Mouse (Mus musculus): Measurements from ENCODE around the gene Mob1a. TPM values are rescaled to one million over a fixed set of nuclear protein-coding genes. Genes with fewer than 3 reads are reported as not detected.

Gene Mob1a
- polyA plus RNA-seq, 1 experiment from 2014 or later = 60.9 TPM

DNA sequence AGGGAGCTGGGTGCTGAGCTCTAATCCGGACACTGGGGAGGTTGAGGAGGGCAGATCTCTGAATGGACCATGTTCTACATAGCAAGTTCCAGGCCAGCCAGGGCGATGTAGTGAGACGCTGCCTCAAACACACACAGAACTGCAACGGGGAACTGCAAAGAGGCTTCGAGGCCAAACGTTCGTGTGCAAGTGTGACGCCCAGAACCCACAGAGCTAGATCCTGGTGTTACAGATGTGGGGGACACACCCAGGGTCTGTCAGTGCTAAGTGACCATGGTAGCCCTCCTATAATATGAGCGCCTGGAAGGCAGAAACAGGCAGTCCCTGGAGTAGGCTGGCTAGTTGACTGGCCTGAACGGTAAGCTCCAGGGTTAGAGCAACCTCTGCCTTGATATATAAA, 31.6 kb downstream of the Mob1a start:
- H3K4me3 ChIP-seq (ENCODE audit: low read depth, low read length) = no peak overlapping the region
- DNase-seq (ENCODE audit: low spot score) (no peak), ATAC-seq (ENCODE audit: low FRiP score) (no peak)
- no peak overlapping the region for H3K27ac ChIP-seq (ENCODE audit: low read depth, low read length)
- no peak overlapping the region for H3K9ac ChIP-seq (ENCODE audit: low read depth, low read length)
- WGBS = 92% methylated on average over 10 of the region's 10 CpGs
- H3K4me1 ChIP-seq (replicated peaks; ENCODE audit: control insufficient read depth, insufficient read depth, low read length) = no peaks in the 10 kb centered on the region
- no peaks in the 10 kb centered on the region for H3K9me3 ChIP-seq (ENCODE audit: control insufficient read depth, low read length)
- H3K36me3 ChIP-seq (ENCODE audit: control insufficient read depth, insufficient read depth, low read length) = no peaks in the 10 kb centered on the region
- no peak overlapping the region for H3K4me2 ChIP-seq (replicated peaks; ENCODE audit: low read depth, low read length)
- no peaks in the 10 kb centered on the region for H3K27me3 ChIP-seq (ENCODE audit: control insufficient read depth, insufficient read depth, low read length)

DNA sequence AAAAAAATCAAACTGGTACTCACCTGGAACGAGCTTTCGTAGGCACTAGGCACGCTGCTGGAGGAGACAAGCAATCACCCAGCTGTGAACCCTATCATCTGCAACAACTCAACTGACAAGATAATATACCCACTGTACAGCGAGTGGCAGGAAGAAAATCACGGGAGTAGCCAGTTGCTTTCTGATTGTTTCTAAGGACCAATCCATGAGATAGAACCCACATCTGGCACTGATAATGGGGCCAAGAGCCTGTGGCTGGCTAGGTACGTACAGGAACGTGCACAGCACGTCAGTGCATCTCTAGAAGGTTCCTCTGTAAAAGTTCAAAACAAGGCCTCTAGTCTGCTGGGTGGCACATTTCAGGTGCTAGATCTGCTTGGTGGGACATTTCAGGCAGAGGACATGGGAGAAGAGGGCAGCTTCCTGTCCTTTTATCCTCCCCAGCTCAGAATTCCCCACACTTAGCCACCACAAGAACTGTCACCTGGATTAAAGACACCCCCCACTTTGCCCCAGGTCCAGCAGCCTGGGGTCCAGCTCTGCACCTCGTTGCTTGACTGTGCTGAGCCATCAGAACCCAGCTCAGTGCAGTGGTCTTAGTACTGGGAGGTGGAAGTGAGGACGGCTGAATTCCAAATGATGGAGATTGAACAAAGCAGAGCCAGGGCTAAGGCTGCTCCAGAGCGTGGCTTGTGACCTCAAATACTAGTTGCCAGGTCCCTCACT, 35.9 kb downstream of the Mob1a start:
- WGBS = 90% methylated on average over 11 of the region's 11 CpGs
- H3K9me3 ChIP-seq (ENCODE audit: control insufficient read depth, low read length) = no peaks in the 10 kb centered on the region
- H3K36me3 ChIP-seq (ENCODE audit: control insufficient read depth, insufficient read depth, low read length) = no peaks in the 10 kb centered on the region; the same call in 1 of the 2 replicates
- no peak overlapping the region for H3K9ac ChIP-seq (ENCODE audit: low read depth, low read length)
- H3K4me2 ChIP-seq (replicated peaks; ENCODE audit: low read depth, low read length) = no peak overlapping the region
- H3K27ac ChIP-seq (ENCODE audit: low read depth, low read length) = no peak overlapping the region
- H3K27me3 ChIP-seq (ENCODE audit: control insufficient read depth, insufficient read depth, low read length) = no peaks in the 10 kb centered on the region
- DNase-seq (ENCODE audit: low spot score) (no peak), ATAC-seq (ENCODE audit: low FRiP score) (no peak)
- no peaks in the 10 kb centered on the region for H3K4me1 ChIP-seq (replicated peaks; ENCODE audit: control insufficient read depth, insufficient read depth, low read length)
- H3K4me3 ChIP-seq (ENCODE audit: low read depth, low read length) = no peak overlapping the region

DNA sequence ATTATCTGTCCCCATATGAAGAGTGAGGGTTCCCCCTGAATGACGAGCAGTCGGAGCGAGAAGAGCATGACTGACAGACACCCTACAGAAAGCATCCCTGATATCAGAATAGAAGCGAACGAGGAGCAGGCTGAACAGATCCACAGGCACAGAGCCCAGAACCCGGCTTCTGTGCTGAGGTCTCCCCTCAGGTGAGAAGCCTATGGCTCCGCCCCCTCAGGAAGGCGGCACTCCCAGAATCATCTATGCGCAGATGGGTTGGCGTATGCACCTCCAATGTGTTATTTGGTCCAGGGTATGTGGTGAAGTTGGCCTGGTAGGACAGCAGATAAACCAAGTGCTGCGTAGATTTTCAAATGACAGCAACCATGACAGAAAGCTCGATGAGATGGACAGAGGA, 37.3 kb downstream of the Mob1a start:
- no peak for ATAC-seq (ENCODE audit: low FRiP score)

DNA sequence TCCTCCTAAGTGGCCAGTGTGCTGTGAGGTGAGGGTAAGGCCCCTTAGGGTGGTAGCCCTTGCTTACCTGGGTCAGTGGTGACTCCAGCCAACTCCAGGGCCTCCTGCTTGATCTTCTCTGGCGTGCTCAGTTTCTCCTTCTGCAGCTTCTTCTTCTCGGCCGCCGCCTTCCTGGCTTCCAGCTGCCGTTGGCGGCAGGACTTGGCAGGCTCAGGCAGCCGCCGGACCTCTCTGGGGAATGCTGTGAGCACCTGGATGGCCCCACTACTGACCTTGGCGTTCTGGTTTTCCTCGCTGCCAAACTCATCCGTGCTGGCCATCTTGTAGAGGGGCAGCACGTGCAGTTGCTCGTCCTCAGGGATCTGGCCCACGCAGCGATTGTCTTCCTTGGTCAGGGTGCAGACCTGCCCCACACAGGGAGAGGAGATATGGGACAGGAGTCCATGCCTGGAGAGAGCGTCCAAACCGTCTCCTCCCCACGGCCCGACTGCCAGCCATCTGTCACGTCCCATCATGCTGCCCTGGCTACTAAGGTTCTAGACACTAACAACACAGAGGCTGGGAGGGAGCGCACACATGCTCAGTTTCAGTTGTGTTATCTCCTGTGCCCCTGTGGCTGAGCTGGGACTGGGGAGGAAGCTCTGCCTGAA, 44.6 kb downstream of the Mob1a start:
- no peak overlapping the region for H3K9ac ChIP-seq (ENCODE audit: low read depth, low read length)
- ATAC-seq (ENCODE audit: low FRiP score) = no peak
- no peak overlapping the region for H3K4me3 ChIP-seq (ENCODE audit: low read depth, low read length)
- peaks cover 43% of the 10 kb centered on the region for H3K36me3 ChIP-seq (ENCODE audit: control insufficient read depth, insufficient read depth, low read length)
- no peaks in the 10 kb centered on the region for H3K9me3 ChIP-seq (ENCODE audit: control insufficient read depth, low read length)
- H3K4me1 ChIP-seq (replicated peaks; ENCODE audit: control insufficient read depth, insufficient read depth, low read length) = no peaks in the 10 kb centered on the region
- WGBS = 93% methylated on average over 21 of the region's 21 CpGs
- H3K27me3 ChIP-seq (ENCODE audit: control insufficient read depth, insufficient read depth, low read length) = no peaks in the 10 kb centered on the region
- H3K27ac ChIP-seq (ENCODE audit: low read depth, low read length) = no peak overlapping the region
- DNase-seq (ENCODE audit: low spot score) = no peak
- no peak overlapping the region for H3K4me2 ChIP-seq (replicated peaks; ENCODE audit: low read depth, low read length)

More for the DNA sequence above, 37.3 kb downstream of the Mob1a start:
- H3K9ac ChIP-seq (ENCODE audit: low read depth, low read length) = no peak overlapping the region
- no peak for DNase-seq (ENCODE audit: low spot score)
- H3K9me3 ChIP-seq (ENCODE audit: control insufficient read depth, low read length) = no peaks in the 10 kb centered on the region
- H3K36me3 ChIP-seq (ENCODE audit: control insufficient read depth, insufficient read depth, low read length) = peaks cover 5% of the 10 kb centered on the region; the same call in 1 of the 2 replicates
- no peak overlapping the region for H3K4me3 ChIP-seq (ENCODE audit: low read depth, low read length)
- no peaks in the 10 kb centered on the region for H3K4me1 ChIP-seq (replicated peaks; ENCODE audit: control insufficient read depth, insufficient read depth, low read length)
- no peak overlapping the region for H3K27ac ChIP-seq (ENCODE audit: low read depth, low read length)
- 95% methylated on average over 12 of the region's 12 CpGs for WGBS
- H3K27me3 ChIP-seq (ENCODE audit: control insufficient read depth, insufficient read depth, low read length) = no peaks in the 10 kb centered on the region
- H3K4me2 ChIP-seq (replicated peaks; ENCODE audit: low read depth, low read length) = no peak overlapping the region

DNA sequence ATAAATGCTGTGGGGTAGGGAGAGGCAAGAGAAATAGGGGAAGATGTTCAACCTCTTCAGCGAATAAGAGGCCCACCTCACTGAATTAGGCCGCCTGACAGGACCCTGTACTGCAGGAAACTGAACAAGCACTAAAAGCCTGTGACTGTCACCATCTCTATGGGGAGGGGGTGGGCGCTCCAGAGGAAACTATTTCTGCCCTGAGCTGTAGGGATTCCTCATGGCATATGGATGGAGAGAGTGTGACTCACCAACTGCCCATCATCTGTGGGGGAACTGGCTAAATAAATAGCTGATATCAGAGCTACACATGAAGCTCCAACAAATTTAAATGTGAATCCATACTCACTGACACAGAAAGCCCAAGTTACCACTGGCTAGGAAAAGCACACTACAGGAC, 45.5 kb downstream of the Mob1a start:
- no peak for ATAC-seq (ENCODE audit: low FRiP score)
- H3K27me3 ChIP-seq (ENCODE audit: control insufficient read depth, insufficient read depth, low read length) = no peaks in the 10 kb centered on the region
- H3K36me3 ChIP-seq (ENCODE audit: control insufficient read depth, insufficient read depth, low read length) = peaks cover 45% of the 10 kb centered on the region
- 85% methylated on average over 3 of the region's 3 CpGs for WGBS
- no peaks in the 10 kb centered on the region for H3K4me1 ChIP-seq (replicated peaks; ENCODE audit: control insufficient read depth, insufficient read depth, low read length)
- no peak overlapping the region for H3K9ac ChIP-seq (ENCODE audit: low read depth, low read length)
- H3K27ac ChIP-seq (ENCODE audit: low read depth, low read length) = no peak overlapping the region
- no peak overlapping the region for H3K4me3 ChIP-seq (ENCODE audit: low read depth, low read length)
- no peak for DNase-seq (ENCODE audit: low spot score)
- H3K4me2 ChIP-seq (replicated peaks; ENCODE audit: low read depth, low read length) = no peak overlapping the region
- no peaks in the 10 kb centered on the region for H3K9me3 ChIP-seq (ENCODE audit: control insufficient read depth, low read length)

DNA sequence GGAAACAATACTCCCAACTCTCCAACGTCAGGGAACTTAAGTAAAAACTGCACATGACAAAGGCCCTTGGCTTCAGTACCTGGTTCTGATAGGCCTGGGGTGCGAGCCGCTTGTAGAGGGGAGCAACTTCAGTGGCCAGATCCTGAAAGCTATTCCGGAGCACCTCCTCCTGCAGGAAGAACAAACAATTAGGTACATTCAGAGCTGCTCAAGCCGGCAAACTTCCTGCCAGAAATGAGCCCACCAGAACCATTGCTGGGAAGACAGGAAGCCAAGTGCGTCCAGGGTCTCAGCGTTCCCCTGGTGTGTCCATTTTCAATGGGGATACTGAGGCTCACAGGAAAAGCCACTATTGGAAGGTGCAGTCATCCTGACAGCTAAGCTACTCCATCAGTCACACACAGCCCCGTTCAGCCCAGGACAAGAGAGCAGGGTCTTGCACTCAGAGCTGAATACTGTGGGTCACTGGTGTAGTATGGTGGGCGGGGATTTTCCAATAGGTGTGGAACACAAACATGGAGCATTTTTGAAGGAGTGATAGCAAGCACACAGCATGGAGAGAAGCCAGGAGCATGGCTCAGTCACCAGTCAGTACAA, 48.0 kb downstream of the Mob1a start:
- Histone ChIP-seq H3K4me2 (replicated peaks; ENCODE audit: low read depth, low read length) (no peak overlapping the region), H3K27me3 (ENCODE audit: control insufficient read depth, insufficient read depth, low read length) (no peaks in the 10 kb centered on the region), H3K9me3 (ENCODE audit: control insufficient read depth, low read length) (no peaks in the 10 kb centered on the region), H3K27ac (ENCODE audit: low read depth, low read length) (no peak overlapping the region), H3K36me3 (ENCODE audit: control insufficient read depth, insufficient read depth, low read length) (peaks cover 34% of the 10 kb centered on the region), H3K9ac (ENCODE audit: low read depth, low read length) (no peak overlapping the region), H3K4me1 (replicated peaks; ENCODE audit: control insufficient read depth, insufficient read depth, low read length) (no peaks in the 10 kb centered on the region), H3K4me3 (ENCODE audit: low read depth, low read length) (no peak overlapping the region)
- ATAC-seq (ENCODE audit: low FRiP score) = no peak
- WGBS = 85% methylated on average over 9 of the region's 9 CpGs
- DNase-seq (ENCODE audit: low spot score) = no peak

DNA sequence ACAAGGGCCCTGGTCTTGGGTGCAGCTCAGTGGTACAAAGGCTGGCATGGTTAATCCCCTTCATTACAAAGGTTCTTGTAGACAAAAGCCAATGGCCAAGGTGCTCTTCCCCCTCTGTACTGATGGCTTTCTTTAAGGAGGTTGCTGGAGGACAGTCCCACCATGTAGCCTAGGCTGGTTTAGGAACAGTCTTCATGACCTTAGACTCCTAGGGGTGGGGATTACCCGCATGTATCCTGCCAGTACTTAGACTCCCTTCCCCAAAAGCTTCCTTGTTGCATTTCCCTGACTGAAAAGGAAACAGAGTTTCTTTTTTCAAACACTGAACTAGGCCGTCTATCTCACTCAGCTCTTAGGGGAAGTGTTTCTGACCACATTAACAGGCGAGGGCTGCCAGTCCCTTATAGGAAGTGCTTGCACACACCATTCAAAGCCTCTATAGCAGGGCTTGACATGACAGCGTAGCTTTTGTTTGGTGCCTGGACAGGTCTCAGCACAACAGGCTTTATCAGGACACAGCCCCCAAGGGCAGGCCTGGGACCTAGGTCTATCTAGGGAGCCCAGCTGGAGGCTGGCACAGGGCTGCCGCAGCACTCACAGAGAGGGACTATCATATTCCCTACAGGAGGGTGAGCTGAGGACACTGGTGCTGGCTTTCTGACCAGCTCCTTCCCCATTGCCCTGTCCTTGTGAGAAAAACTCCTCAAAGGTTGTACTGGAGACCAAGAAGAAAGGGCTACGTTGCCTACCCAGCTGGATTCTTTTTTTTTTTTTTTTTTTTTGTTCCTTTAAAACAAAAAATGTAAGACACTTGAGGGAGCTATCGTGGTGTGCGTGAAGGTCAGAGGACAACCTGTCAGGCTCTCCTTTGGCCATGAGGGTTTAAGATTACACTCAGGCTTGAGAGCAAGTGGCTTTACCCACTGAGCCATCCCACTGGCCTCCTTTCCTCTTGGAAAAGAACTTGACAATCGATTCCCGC, 56.0 kb downstream of the Mob1a start:
- no peaks in the 10 kb centered on the region for H3K4me1 ChIP-seq (replicated peaks; ENCODE audit: control insufficient read depth, insufficient read depth, low read length)
- H3K9me3 ChIP-seq (ENCODE audit: control insufficient read depth, low read length) = no peaks in the 10 kb centered on the region
- ATAC-seq (ENCODE audit: low FRiP score) = no peak
- H3K4me2 ChIP-seq (replicated peaks; ENCODE audit: low read depth, low read length) = no peak overlapping the region
- H3K4me3 ChIP-seq (ENCODE audit: low read depth, low read length) = no peak overlapping the region
- H3K27ac ChIP-seq (ENCODE audit: low read depth, low read length) = no peak overlapping the region
- H3K27me3 ChIP-seq (ENCODE audit: control insufficient read depth, insufficient read depth, low read length) = no peaks in the 10 kb centered on the region
- peaks cover 7% of the 10 kb centered on the region for H3K36me3 ChIP-seq (ENCODE audit: control insufficient read depth, insufficient read depth, low read length)
- no peak for DNase-seq (ENCODE audit: low spot score)
- H3K9ac ChIP-seq (ENCODE audit: low read depth, low read length) = no peak overlapping the region
- WGBS = 89% methylated on average over 10 of the region's 10 CpGs

DNA sequence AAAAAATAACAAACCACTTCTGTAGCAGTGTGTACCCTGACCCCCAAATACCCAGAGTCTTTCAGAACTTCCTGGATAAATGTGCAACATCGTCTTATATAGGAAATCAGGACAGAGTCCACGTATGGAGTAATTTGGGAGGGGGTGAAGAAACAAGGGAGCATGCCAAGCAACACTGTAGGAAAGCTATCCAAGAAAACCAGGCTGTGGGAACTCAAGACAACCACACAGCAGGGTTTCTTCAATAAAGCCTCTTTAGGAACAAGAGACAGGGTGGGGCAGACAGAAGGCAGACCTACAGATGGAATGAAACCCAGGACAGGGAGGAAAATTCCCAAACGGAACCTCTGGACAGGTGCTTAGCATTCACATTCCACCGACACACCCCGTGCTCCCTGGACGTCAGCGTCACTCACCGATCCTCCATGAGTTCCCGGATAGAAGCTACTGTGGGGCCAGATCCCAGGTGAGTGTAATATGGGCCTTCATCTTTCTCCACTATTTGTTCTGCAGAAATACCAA, 59.8 kb downstream of the Mob1a start:
- Histone ChIP-seq H3K9me3 (ENCODE audit: control insufficient read depth, low read length) (no peaks in the 10 kb centered on the region), H3K9ac (ENCODE audit: low read depth, low read length) (no peak overlapping the region), H3K36me3 (ENCODE audit: control insufficient read depth, insufficient read depth, low read length) (0 out of 2 replicates have a peak, but pooled peaks cover 2% of the 10 kb centered on the region), H3K4me2 (replicated peaks; ENCODE audit: low read depth, low read length) (no peak overlapping the region), H3K4me1 (replicated peaks; ENCODE audit: control insufficient read depth, insufficient read depth, low read length) (no peaks in the 10 kb centered on the region), H3K27me3 (ENCODE audit: control insufficient read depth, insufficient read depth, low read length) (no peaks in the 10 kb centered on the region), H3K4me3 (ENCODE audit: low read depth, low read length) (no peak overlapping the region), H3K27ac (ENCODE audit: low read depth, low read length) (no peak overlapping the region)
- DNase-seq (ENCODE audit: low spot score) (no peak), ATAC-seq (ENCODE audit: low FRiP score) (no peak)
- 95% methylated on average over 9 of the region's 9 CpGs for WGBS

Measured in hindbrain, embryonic 11.5 days (tissue).